Mouse (Mus musculus): ENCODE data around the gene Itpa. TPM values are rescaled to one million over a fixed set of nuclear protein-coding genes. Genes with fewer than 3 reads are reported as not detected.
"Not testable (repeated sequence)": the region's sequence is repeated elsewhere in the genome, so short reads cannot be mapped to it uniquely, and the experiment has no call there.

The Itpa gene
- polyA plus RNA-seq, 1 experiment from 2014 or later = 126 TPM

DNA sequence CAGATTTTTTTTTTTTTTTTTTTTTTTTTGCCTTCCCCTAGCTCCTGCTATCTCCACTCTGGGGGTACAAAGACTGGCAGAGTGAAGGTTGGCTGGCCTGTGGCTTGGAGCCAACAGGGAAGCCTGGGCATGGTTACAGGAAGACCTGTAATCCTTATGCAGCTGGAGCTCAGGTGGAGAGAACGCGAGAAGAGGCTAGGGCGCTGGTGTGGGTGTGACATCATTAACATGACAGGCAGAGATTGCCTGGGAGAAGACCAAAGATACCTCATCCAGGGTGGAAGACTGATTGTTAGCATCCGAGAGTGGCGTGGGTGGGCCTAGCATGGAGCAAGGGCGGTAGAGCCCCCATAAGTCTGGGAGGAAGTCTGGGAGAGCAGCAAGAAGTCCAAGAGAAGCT, 28.1 kb upstream of the Itpa start:
- Histone ChIP-seq H3K9me3 (no peaks in the 10 kb centered on the region), H3K9ac (no peak overlapping the region), H3K27me3 (peaks cover 71% of the 10 kb centered on the region), H3K36me3 (no peaks in the 10 kb centered on the region; the same call in 1 of the 2 replicates), H3K4me3 (no peak overlapping the region), H3K4me2 (replicated peaks) (no peak overlapping the region), H3K27ac (no peak overlapping the region), H3K4me1 (peaks cover 36% of the 10 kb centered on the region)
- ATAC-seq (ENCODE audit: low FRiP score, low read depth) = no peak
- WGBS = 75% methylated on average over 6 of the region's 6 CpGs

GRCm38 (mm10) chr2:130641351-130642025, 25.9 kb upstream of the Itpa start:
- Histone ChIP-seq H3K27me3 (peaks cover 49% of the 10 kb centered on the region), H3K4me1 (peaks cover 16% of the 10 kb centered on the region), H3K4me2 (replicated peaks) (peak overlapping the region; percentile 94), H3K9me3 (no peaks in the 10 kb centered on the region), H3K36me3 (no peaks in the 10 kb centered on the region), H3K27ac (no peak overlapping the region), H3K4me3 (peak overlapping the region; percentile 67), H3K9ac (no peak overlapping the region; the same call in 1 of the 2 replicates)
- ATAC-seq (ENCODE audit: low FRiP score, low read depth) = no peak
- WGBS = 38% methylated on average over 6 of the region's 6 CpGs

GRCm38 (mm10) chr2:130642197-130642660, 25.2 kb upstream of the Itpa start:
- peaks cover 42% of the 10 kb centered on the region for H3K27me3 ChIP-seq
- H3K4me2 ChIP-seq (replicated peaks) = peak overlapping the region; percentile 94
- 0 out of 2 replicates have a peak overlapping the region, but pooled peaks have one; percentile 22 for H3K27ac ChIP-seq
- H3K36me3 ChIP-seq = no peaks in the 10 kb centered on the region
- peak overlapping the region; percentile 75 for H3K9ac ChIP-seq
- H3K4me3 ChIP-seq = peak overlapping the region; percentile 67
- ATAC-seq (ENCODE audit: low FRiP score, low read depth) = peak; percentile 53
- H3K9me3 ChIP-seq = no peaks in the 10 kb centered on the region
- WGBS = 1% methylated on average over 25 of the region's 27 CpGs
- peaks cover 16% of the 10 kb centered on the region for H3K4me1 ChIP-seq

DNA sequence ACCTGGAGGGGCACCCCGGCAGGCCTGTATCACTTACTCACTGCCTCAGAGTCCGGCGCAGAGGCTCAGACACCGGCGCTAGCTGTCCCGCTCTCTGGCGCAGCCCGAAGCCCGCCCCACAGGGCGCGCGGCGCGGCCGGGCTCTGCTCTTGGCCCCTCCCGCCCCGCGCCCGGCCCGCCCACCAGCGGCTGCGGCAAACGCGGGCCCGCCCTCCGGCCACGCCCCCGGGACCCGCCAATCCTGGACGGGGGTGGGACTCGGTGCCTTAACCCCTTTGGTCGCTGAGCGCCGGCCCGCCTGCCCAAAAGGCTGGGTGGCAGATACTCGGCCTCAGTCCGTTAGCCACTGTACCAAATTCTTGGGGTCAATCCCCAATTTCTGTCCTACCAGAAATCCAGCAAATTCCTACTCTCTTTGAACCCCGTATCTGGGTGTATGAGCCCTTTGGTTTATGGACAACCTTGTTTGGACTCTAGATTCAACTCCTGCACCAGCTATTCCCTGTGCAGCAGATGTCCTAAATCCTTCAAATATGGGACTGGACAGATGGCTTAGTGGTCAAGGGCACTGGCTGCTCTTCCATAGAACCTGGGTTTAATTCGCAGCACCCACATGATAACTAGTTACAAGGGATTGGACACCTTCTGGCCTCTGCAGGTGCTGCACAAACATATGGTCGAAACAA, 24.6 kb upstream of the Itpa start, which contains the start of gene Lzts3:
Gene Lzts3 (minus strand): TSS at position 120 of the 686 bp plus-strand sequence.
- Histone ChIP-seq H3K4me2 (replicated peaks) (peak within 1 kb of the TSS; percentile 94), H3K4me3 (peak within 1 kb of the TSS; percentile 67), H3K9me3 (no peaks in the 10 kb centered on the region), H3K27me3 (peaks cover 36% of the 10 kb centered on the region), H3K9ac (peak within 1 kb of the TSS; percentile 75), H3K36me3 (no peaks in the 10 kb centered on the region), H3K4me1 (peaks cover 16% of the 10 kb centered on the region), H3K27ac (0 out of 2 replicates have a peak within 1 kb of the TSS, but pooled peaks have one; percentile 22)
- ATAC-seq (ENCODE audit: low FRiP score, low read depth) = peak; percentile 96
- 3% methylated on average over 38 of the region's 40 CpGs for WGBS

DNA sequence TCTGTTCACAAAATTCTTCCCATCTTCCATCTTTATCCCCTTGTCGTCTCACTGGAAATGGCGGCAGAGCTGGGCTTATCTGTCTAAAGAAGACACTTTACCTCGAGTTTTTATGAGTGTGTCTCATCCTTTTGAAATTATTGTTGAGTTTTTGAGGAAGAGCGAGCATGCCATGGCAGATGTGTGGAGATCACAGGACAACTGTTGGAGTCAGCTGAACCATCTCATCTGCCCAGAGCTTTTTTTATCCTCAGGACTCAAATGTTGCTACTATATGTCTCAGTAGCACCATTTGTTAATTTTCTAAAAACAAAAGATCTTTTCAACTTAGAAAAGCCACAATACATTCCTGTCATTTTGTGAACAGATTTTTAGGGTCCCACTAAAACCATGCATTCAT, 22.2 kb upstream of the Itpa start:
- no peak overlapping the region for H3K9ac ChIP-seq
- H3K4me2 ChIP-seq (replicated peaks) = no peak overlapping the region
- no peak overlapping the region for H3K4me3 ChIP-seq
- ATAC-seq (ENCODE audit: low FRiP score, low read depth) = no peak
- no peak overlapping the region for H3K27ac ChIP-seq
- H3K9me3 ChIP-seq = no peaks in the 10 kb centered on the region
- 81% methylated on average over 4 of the region's 4 CpGs for WGBS
- peaks cover 11% of the 10 kb centered on the region for H3K4me1 ChIP-seq
- peaks cover 17% of the 10 kb centered on the region for H3K27me3 ChIP-seq
- peaks cover 3% of the 10 kb centered on the region; the same call in 1 of the 2 replicates for H3K36me3 ChIP-seq

- not testable (repeated sequence) for ATAC-seq (ENCODE audit: low FRiP score, low read depth); H3K4me2 ChIP-seq (replicated peaks); H3K27me3 ChIP-seq; H3K9ac ChIP-seq; H3K4me1 ChIP-seq; H3K27ac ChIP-seq; H3K9me3 ChIP-seq; H3K4me3 ChIP-seq
- H3K36me3 ChIP-seq = peaks cover 34% of the 10 kb centered on the region
- 84% methylated on average over 6 of the region's 6 CpGs for WGBS
Observed at GRCm38 (mm10) chr2:130649028-130649427, 18.4 kb upstream of the Itpa start.

DNA sequence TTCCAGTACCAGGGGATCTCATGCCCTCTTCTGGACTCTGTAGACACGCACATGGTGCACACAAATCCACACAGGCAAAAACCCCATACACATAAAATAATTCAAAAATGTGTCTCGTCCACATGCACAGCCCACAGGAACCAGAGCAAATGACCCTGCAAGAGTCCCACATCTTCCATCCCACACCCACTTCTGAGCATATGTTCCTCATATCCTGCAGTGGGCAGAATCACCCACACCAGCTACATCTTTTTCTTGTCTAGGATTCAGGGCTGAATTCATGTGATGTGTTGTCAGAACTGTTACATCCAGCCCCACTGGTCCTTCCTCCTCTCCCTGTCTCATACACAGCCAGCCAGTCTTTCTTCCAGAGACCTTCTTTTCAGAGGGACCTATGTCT, 14.1 kb upstream of the Itpa start:
- no peak overlapping the region for H3K9ac ChIP-seq
- ATAC-seq (ENCODE audit: low FRiP score, low read depth) = no peak
- H3K4me3 ChIP-seq = no peak overlapping the region
- no peak overlapping the region for H3K27ac ChIP-seq
- whole genome bisulfite sequencing = 89% methylated on average over 2 of the region's 2 CpGs
- no peaks in the 10 kb centered on the region for H3K27me3 ChIP-seq
- H3K4me2 ChIP-seq (replicated peaks) = no peak overlapping the region
- no peaks in the 10 kb centered on the region for H3K4me1 ChIP-seq
- H3K36me3 ChIP-seq = peaks cover 76% of the 10 kb centered on the region
- H3K9me3 ChIP-seq = no peaks in the 10 kb centered on the region

DNA sequence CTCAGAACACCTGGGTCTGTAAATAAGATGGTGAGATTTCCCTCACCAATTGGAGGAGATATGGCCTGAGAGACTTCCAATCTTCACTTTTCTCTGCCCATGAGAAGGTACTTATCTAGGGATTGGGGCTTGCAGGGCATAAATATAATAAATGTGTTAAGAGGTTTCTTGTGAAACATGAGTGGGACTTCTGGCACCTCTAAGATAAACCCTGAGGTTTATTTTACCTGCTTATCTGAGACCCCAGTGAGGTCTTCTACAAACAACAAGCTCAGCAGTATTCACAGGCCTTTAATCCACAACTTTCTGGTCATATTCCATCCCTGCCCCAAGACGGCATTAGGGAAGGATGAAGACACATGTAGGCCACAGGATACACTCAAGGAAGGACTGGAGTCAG, 13.7 kb upstream of the Itpa start:
- 84% methylated on average over 1 of the region's 1 CpGs for whole genome bisulfite sequencing
- Histone ChIP-seq H3K4me2 (replicated peaks) (no peak overlapping the region), H3K4me3 (no peak overlapping the region), H3K36me3 (peaks cover 81% of the 10 kb centered on the region), H3K27ac (no peak overlapping the region), H3K9me3 (no peaks in the 10 kb centered on the region), H3K27me3 (no peaks in the 10 kb centered on the region), H3K9ac (no peak overlapping the region), H3K4me1 (no peaks in the 10 kb centered on the region)
- no peak for ATAC-seq (ENCODE audit: low FRiP score, low read depth)

GRCm38 (mm10) chr2:130655660-130656339, 11.6 kb upstream of the Itpa start:
- Histone ChIP-seq H3K27ac (no peak overlapping the region), H3K27me3 (no peaks in the 10 kb centered on the region), H3K4me3 (no peak overlapping the region), H3K9ac (no peak overlapping the region), H3K9me3 (no peaks in the 10 kb centered on the region), H3K4me1 (no peaks in the 10 kb centered on the region), H3K36me3 (peaks cover 90% of the 10 kb centered on the region), H3K4me2 (replicated peaks) (no peak overlapping the region)
- ATAC-seq (ENCODE audit: low FRiP score, low read depth) = no peak
- WGBS = 89% methylated on average over 6 of the region's 6 CpGs

DNA sequence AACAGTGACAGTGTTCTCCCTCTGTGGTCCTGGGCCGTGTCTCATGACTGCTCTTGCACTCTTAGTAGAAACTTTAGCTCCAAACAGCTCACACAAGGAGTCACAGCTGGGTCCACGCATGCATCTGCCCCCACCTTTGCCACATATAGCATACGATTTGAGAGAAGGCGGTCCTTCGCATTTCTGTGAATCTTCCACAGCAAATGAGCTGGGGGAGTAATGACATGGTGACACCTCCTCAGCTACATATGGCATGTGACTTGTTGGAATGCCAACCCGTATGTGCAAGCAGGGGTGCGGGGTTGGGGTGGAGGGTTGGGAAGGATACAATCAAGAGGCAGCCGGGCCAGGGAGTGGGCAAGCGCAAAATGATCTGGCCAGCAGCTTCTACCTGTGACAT, 10.9 kb upstream of the Itpa start:
- Histone ChIP-seq H3K27me3 (no peaks in the 10 kb centered on the region), H3K4me3 (no peak overlapping the region), H3K9me3 (no peaks in the 10 kb centered on the region), H3K27ac (no peak overlapping the region), H3K9ac (no peak overlapping the region), H3K36me3 (peaks cover 93% of the 10 kb centered on the region), H3K4me1 (no peaks in the 10 kb centered on the region), H3K4me2 (replicated peaks) (no peak overlapping the region)
- no peak for ATAC-seq (ENCODE audit: low FRiP score, low read depth)
- 93% methylated on average over 9 of the region's 9 CpGs for WGBS

GRCm38 (mm10) chr2:130657541-130657940, 9.9 kb upstream of the Itpa start:
- no peaks in the 10 kb centered on the region for H3K9me3 ChIP-seq
- H3K4me2 ChIP-seq (replicated peaks) = no peak overlapping the region
- ATAC-seq (ENCODE audit: low FRiP score, low read depth) = no peak
- 88% methylated on average over 6 of the region's 6 CpGs for WGBS
- no peak overlapping the region for H3K27ac ChIP-seq
- H3K4me1 ChIP-seq = no peaks in the 10 kb centered on the region; the same call in 1 of the 2 replicates
- no peak overlapping the region for H3K4me3 ChIP-seq
- peaks cover 98% of the 10 kb centered on the region for H3K36me3 ChIP-seq
- no peak overlapping the region for H3K9ac ChIP-seq
- H3K27me3 ChIP-seq = no peaks in the 10 kb centered on the region

DNA sequence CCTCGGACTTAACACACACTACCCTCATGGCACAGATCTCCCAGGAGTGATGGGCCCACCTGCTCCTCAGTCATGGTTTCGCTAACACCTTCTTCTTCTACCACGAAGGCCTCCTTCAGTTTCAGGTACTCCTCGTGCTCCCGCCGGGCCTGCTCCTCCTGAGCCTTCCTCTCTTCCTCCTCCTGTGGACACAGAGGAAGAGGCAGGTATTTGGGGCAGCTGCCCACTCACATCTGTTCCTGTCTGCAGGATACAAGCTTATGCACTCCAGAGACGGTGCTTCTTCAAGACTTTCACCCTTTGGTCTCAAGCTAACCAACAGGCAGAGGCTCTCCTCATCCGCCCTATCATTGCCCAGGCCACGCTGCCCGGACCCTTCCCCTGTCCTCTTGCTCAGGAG, 8.9 kb upstream of the Itpa start:
- ATAC-seq (ENCODE audit: low FRiP score, low read depth) = no peak
- 94% methylated on average over 10 of the region's 10 CpGs for WGBS
- peaks cover 93% of the 10 kb centered on the region for H3K36me3 ChIP-seq
- no peaks in the 10 kb centered on the region for H3K9me3 ChIP-seq
- H3K4me2 ChIP-seq (replicated peaks) = no peak overlapping the region
- H3K27me3 ChIP-seq = no peaks in the 10 kb centered on the region
- H3K4me1 ChIP-seq = peaks cover 9% of the 10 kb centered on the region
- H3K27ac ChIP-seq = no peak overlapping the region
- no peak overlapping the region for H3K4me3 ChIP-seq
- no peak overlapping the region for H3K9ac ChIP-seq
